Mouse (Mus musculus) heart, postnatal 25 days (tissue): ENCODE results near the gene Ppp1r13b. TPM values are rescaled to one million over a fixed set of nuclear protein-coding genes. Genes with fewer than 3 reads are reported as not detected.
A peak's percentile ranks its signal among the peaks of the same experiment; 100 is the strongest.

Experiments
- DNase-seq: peaks from one replicate; pipeline ENCODE4 v3.0.0; 2022; ENCODE audit warnings: low spot score
- intact Hi-C: fragments of 180-260 bp; cut with DNase I; formaldehyde crosslinking; loops from one replicate; pipeline ENCODE4 v1.15.1; 2025
- total RNA-seq, 2 experiments: library from RNA; stranded (reverse); gene quantifications; 2 replicates each; pipeline ENCODE4 v1.2.3; 2021

Ppp1r13b gene
- total RNA-seq, 2 experiments from 2014 or later: 17.4 to 19.1 TPM

- no peak for DNase-seq
- intact Hi-C loops: no loop called here
These were observed 64.4 kb downstream of the Ppp1r13b start for GRCm38 (mm10) chr12:111843470-111843869.

GRCm38 (mm10) chr12:111842565-111843433, 65.1 kb downstream of the Ppp1r13b start:
- intact Hi-C loops: no loop called here
- DNase-seq: no peak

DNA sequence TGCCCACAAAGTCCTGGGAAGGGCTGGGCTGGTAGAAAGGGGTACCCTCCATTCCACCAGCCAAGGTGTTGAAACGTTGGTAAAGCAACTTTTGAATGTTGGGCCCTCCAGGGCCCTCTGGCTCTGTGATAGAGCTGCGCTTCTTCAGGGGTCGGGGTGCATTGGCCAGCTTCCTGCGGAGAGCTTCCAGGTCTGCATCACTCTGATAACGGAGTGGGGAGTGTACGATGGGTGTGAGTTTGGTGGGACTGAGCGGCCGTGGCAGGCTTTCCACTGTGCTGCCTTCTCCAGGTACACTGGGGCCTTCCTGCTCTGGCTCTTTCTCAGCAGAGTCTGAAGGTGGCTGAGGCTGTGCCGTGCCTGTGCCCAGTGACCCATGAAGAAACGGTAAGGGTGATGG, 74.5 kb downstream of the Ppp1r13b start:
- no peak for DNase-seq
- intact Hi-C loops: no loop called here

DNA sequence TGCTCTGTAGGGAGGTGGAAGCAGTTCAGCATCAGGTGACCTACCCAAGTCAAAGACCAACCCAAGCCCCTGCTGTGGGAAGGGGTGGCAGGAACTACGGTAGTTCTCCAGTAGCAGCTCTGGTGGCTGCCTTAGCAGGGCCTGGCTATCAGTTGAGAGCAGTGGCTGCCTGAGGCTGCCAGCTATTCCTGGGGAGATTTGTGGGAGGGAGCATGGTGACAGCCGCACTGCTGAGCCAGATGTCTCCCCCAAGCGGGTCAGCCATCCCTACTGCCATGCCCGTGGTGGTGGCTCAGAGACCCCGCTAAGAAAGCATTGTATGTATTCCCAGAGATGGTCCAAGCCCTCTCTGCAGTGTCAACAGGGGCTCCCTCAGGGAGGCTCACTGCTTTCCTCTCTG, 75.3 kb downstream of the Ppp1r13b start:
- intact Hi-C loops: no loop called here
- DNase-seq: no peak

DNA sequence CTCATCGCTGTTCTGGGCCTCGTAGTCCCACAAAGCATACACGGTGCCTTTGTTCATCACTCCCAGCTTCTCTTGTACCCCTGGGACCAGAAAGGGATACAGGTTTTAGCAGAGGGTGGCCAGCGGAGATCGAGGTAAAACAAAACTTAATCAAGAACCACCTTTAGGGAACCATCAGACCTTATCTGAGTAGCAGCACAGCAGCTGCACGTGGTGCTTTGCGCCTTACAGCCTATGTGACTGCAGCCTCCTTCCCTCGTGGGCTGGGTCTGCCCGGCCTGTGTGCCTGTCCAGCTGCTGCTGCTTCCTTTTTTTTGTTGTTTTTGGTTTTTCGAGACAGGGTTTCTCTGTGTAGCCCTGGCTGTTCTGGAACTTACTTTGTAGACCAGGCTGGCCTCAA, 77.5 kb downstream of the Ppp1r13b start:
- intact Hi-C loops: loop anchor here (1.0 kb wide), 1 partner anchor 35 kb away; no protein-coding TSS in a partner anchor
- no peak for DNase-seq

DNA sequence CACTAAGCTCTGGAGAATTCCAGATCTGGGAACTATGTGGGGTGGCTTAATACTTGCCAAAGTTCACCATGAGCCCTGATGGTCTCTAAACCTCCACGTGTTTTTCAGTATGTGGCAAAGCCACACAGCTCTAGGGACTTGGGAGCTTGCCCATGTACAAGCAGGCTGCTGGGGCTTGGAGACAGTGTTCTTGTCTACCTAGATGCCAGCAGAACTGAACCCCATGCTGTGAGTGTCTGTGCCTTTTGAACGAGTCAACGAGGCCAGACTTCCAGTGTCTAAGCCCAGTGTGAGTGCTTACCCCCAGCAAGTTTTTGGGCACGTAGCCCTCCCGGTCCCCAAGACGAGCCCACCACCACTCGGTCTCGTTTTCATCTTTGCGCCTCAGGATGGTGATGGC, 78.0 kb downstream of the Ppp1r13b start:
- intact Hi-C loops: loop anchor here (1.0 to 5.0 kb wide), 2 partner anchors 35 to 48 kb away; no protein-coding TSS in a partner anchor
- DNase-seq: no peak

DNA sequence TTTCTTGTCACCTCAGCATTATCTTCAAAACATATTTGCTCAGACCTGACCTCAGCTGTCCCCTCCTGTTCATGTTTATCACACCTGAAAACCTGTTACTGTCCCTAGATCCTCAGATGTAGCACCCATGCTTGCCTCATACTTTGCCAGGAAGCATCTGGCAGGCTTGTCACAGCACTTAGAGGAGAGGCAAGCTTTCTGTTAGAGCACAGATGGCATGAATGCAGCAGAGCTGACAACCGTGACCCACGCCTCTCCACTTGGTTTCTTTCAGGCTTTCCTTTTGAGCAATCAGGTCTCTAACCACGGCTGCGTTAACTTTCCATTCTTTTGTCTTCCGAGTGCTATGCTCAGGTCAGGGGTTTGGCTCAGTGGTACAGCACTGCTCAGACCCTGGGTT, 78.5 kb downstream of the Ppp1r13b start:
- no peak for DNase-seq
- intact Hi-C loops: loop anchor here (5.0 kb wide), 1 partner anchor 47 kb away; no protein-coding TSS in a partner anchor

DNA sequence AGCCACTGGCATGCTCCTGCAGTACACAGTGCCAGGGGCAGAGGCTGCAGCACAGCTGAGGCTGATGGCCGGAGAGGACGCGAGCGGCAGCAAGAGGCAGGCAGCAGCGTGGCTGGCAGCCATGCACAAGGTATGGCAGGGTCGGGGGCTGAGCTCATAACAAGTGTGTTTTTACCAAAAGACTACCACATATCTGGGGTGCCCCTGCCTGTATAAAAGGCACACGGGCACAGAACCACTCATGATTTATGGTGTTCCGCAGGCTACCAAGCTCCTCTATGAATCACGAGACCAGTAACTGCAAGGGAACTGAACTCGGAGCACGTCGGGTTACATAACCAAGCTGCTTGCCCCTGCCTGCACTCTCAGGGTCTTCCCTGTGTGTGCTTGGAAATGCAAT, 80.4 kb downstream of the Ppp1r13b start:
- no peak for DNase-seq
- intact Hi-C loops: loop anchor here (5.0 kb wide), 1 partner anchor 45 kb away; no protein-coding TSS in a partner anchor

DNA sequence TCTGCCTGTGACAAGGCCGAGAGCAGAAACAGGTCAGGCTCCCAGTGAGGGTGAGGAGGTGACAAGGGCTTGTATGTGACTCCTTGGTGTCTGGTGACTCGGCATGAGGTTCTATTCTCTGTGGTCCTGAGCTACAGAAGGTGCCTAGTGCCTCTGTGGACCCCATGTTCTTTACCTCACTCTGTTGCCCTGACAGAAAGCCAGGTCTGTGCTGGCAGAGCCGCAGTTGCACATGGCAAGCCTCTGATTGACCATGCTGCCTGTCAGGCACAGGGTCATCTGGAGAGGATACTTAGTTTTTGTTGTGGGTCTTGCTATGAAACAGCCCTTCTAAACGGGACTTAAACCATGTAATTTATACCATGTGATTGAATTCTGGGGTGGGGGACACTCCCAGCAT, 86.0 kb downstream of the Ppp1r13b start:
- no peak for DNase-seq
- intact Hi-C loops: no loop called here

DNA sequence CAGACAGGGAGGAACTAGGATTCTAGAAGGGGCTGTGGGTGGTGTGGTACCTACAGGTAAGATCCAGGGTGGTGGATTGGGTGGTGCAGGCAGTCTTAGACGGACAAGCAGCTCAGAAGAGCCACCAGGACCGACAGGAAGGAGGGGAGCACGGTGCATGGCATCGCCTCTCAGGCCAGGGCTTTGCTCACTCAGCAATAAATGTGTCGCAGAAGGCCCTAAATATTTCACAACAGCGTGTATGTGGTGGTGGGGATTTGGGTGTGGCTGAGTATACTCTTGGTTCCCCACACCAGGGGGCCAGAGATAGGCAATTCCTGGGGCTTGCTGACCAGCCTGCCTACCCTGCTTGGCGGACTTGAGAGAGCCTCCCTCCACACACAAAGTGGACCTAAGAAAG, 87.2 kb downstream of the Ppp1r13b start:
- no peak for DNase-seq
- intact Hi-C loops: no loop called here

GRCm38 (mm10) chr12:111819936-111820335, 88.0 kb downstream of the Ppp1r13b start:
- intact Hi-C loops: no loop called here
- no peak for DNase-seq

DNA sequence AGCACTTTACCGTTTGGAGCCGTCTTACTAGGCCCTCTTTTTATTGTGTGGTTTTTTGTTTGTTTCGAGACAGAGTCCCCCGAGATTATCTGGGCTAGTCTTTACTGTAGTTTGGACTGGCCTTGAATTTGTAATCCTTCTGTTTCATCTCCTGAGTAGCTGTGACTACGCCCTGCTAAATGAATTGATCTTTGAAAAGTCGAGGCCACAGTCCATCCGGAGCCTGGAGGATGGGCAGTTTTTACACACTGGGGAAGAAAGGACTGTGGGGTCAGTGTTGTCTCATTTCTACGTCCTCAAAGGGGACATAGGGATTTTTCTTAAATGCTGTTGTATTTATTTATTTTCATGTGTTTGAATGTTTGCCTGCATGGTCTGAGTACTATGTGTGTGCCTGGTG, 89.9 kb downstream of the Ppp1r13b start:
- DNase-seq: no peak
- intact Hi-C loops: no loop called here

GRCm38 (mm10) chr12:111816967-111817366, 90.9 kb downstream of the Ppp1r13b start:
- intact Hi-C loops: no loop called here
- no peak for DNase-seq

- intact Hi-C loops: no loop called here
- DNase-seq: peak; percentile 35
These were observed 91.4 kb downstream of the Ppp1r13b start for GRCm38 (mm10) chr12:111816528-111816927.

DNA sequence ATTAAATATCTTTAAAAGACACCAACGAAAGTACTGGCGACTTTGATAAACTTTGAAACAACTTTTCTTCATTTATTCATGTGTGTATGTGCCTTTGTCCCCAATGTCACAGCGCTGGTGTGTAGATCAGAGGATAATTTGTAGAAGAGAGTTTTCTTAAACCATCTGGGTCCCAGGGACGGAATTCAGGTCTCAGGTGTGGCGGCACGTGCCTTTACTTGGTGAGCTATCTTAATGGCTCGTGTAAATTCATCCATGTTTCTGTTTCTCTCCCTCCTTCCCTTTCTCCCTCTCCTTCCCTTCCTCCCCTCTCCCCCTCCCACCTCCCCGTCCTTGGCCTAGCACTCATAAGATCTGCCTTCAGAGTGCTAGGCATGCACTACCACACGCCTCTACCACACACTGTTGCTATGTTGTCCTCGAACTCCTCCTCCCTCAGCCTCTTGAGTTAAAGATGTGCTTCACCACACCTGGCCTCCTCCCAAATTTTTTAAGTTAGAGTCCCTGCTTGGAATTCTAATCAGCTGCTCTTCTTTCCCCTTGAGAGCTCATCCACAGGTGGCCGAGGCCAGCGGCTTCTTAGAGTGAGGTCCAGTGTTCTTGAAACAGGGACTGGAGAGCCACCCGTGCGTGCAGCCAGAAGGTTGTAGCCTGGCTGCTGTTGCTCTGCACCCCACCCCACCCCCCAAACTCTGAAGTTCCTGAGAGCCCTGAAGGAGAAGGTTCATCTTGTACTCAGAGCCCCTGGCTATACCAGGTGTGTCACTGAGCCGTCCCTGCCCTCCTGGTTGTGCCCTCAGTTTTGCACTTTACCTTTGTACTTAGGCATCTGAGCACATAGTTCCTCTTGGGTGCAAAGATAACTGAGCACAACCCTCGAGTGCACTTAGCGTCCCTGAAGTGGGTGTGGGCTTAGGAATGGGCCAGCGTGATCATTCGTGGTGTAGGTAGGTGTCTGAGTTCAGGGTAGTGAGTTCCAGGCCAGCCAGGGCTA, 92.8 kb downstream of the Ppp1r13b start:
- intact Hi-C loops: loop anchor here (5.0 kb wide), 1 partner anchor 58 kb away; the partner anchor contains the start of gene Klc1
- no peak for DNase-seq

DNA sequence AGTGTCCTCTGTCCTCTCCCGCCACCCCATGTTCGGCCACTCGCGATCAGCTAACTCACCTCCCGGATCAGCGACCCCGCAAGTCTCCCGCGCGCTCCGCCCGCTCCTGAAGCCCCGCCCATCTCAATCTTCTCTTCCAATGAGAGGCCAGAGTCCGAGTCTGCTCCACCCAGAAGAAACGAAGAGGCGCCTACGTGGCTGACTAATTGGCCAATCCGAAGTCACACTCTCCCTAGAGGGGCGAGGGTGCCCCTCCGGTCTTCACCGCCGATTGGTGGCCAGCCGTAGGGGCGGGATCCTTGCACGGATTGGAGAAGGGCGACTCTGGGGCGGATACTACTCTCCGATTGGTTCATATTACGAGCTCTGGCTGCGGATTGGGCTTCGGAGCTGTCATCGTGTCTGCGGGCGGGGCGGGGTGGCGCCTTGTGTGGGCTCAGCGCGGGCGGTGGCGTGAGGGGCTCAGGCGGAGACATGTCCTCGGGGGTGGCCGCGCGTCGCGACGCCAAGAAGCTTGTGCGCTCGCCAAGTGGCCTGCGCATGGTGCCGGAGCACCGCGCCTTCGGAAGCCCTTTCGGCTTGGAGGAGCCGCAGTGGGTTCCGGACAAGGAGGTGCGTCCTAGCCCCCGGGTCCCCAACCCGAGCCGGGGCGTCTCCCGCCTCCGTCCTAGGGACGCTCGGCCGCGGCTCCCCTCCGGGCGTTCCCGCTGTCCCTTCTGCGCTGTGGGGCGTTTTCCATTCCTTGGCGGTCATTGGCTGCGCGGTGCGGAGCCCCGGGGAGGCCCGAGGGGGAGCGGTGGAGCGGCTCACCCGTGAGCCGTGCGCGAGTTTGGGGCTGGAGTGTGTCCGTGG, 93.9 kb downstream of the Ppp1r13b start, which contains the start of the genes Xrcc3 and Zfyve21:
Gene Xrcc3 (minus strand): TSS at position 108 of the 852 bp plus-strand sequence.
Gene Zfyve21 (plus strand): TSS at position 405 of the 852 bp plus-strand sequence.
- peak; percentile 99 for DNase-seq
- intact Hi-C loops: loop anchor here (5.0 kb wide), 1 partner anchor 57 kb away; the partner anchor contains the start of gene Klc1

GRCm38 (mm10) chr12:111813111-111813765, 94.7 kb downstream of the Ppp1r13b start:
- no peak for DNase-seq

GRCm38 (mm10) chr12:111812611-111813010, 95.3 kb downstream of the Ppp1r13b start:
- DNase-seq: no peak
- intact Hi-C loops: loop anchor here (5.0 kb wide), 1 partner anchor 55 kb away; the partner anchor contains the start of gene Klc1

More at GRCm38 (mm10) chr12:111813111-111813765, 94.7 kb downstream of the Ppp1r13b start:
- intact Hi-C loops: loop anchor here (5.0 kb wide), 1 partner anchor 56 kb away; the partner anchor contains the start of gene Klc1
